Mouse (Mus musculus): ENCODE results near the gene Wdtc1. TPM values are rescaled to one million over a fixed set of nuclear protein-coding genes. Genes with fewer than 3 reads are reported as not detected.
A peak's percentile ranks its signal among the peaks of the same experiment; 100 is the strongest.

Wdtc1 gene
- polyA plus RNA-seq, 1 experiment from 2014 or later = 18.6 TPM

- no peak overlapping the region for H3K4me3 ChIP-seq (replicated peaks)
- peak; percentile 74; the same call in 1 of the 2 replicates for ATAC-seq (ENCODE audit: insufficient read depth, low FRiP score, low read depth)
- no peak overlapping the region for H3K9ac ChIP-seq
- 80% methylated on average over 2 of the region's 2 CpGs for WGBS
- H3K4me2 ChIP-seq = no peak overlapping the region
- H3K4me1 ChIP-seq = peaks cover 39% of the 10 kb centered on the region
- no peaks in the 10 kb centered on the region for H3K36me3 ChIP-seq
- no peaks in the 10 kb centered on the region for H3K9me3 ChIP-seq
- H3K27me3 ChIP-seq (replicated peaks) = no peaks in the 10 kb centered on the region
- no peak overlapping the region; the same call in 1 of the 2 replicates for H3K27ac ChIP-seq
Observed at GRCm38 (mm10) chr4:133390042-133390441, 36.8 kb upstream of the Wdtc1 start.

GRCm38 (mm10) chr4:133388781-133389552 is 35.7 kb upstream of the Wdtc1 start:
- no peak for ATAC-seq (ENCODE audit: insufficient read depth, low FRiP score, low read depth)
- peak overlapping the region; percentile 9; the same call in 1 of the 2 replicates for H3K27ac ChIP-seq

GRCm38 (mm10) chr4:133387053-133387452 is 33.8 kb upstream of the Wdtc1 start:
- no peak overlapping the region for H3K4me3 ChIP-seq (replicated peaks)
- H3K27ac ChIP-seq = no peak overlapping the region
- H3K9ac ChIP-seq = no peak overlapping the region
- no peaks in the 10 kb centered on the region for H3K36me3 ChIP-seq
- H3K4me2 ChIP-seq = no peak overlapping the region
- H3K9me3 ChIP-seq = no peaks in the 10 kb centered on the region
- ATAC-seq (ENCODE audit: insufficient read depth, low FRiP score, low read depth) = no peak
- H3K4me1 ChIP-seq = peaks cover 30% of the 10 kb centered on the region
- no peaks in the 10 kb centered on the region for H3K27me3 ChIP-seq (replicated peaks)

More at GRCm38 (mm10) chr4:133388781-133389552, 35.7 kb upstream of the Wdtc1 start:
- H3K36me3 ChIP-seq = no peaks in the 10 kb centered on the region
- no peaks in the 10 kb centered on the region for H3K9me3 ChIP-seq
- WGBS = 79% methylated on average over 16 of the region's 16 CpGs
- H3K4me3 ChIP-seq (replicated peaks) = no peak overlapping the region
- H3K4me2 ChIP-seq = no peak overlapping the region
- H3K27me3 ChIP-seq (replicated peaks) = no peaks in the 10 kb centered on the region
- peaks cover 30% of the 10 kb centered on the region for H3K4me1 ChIP-seq
- no peak overlapping the region for H3K9ac ChIP-seq

- Histone ChIP-seq H3K9ac (no peak overlapping the region), H3K27ac (no peak overlapping the region), H3K36me3 (no peaks in the 10 kb centered on the region), H3K4me3 (replicated peaks) (no peak overlapping the region), H3K4me2 (no peak overlapping the region), H3K27me3 (replicated peaks) (no peaks in the 10 kb centered on the region), H3K9me3 (no peaks in the 10 kb centered on the region), H3K4me1 (peaks cover 25% of the 10 kb centered on the region)
- no peak for ATAC-seq (ENCODE audit: insufficient read depth, low FRiP score, low read depth)
- WGBS = 79% methylated on average over 7 of the region's 7 CpGs
Observed at GRCm38 (mm10) chr4:133386061-133386797, 32.9 kb upstream of the Wdtc1 start.

- ATAC-seq (ENCODE audit: insufficient read depth, low FRiP score, low read depth) = no peak
- Histone ChIP-seq H3K4me3 (replicated peaks) (no peak overlapping the region), H3K4me2 (no peak overlapping the region), H3K27me3 (replicated peaks) (no peaks in the 10 kb centered on the region), H3K27ac (peak overlapping the region; percentile 32; the same call in 1 of the 2 replicates), H3K4me1 (peaks cover 38% of the 10 kb centered on the region), H3K36me3 (no peaks in the 10 kb centered on the region), H3K9ac (no peak overlapping the region), H3K9me3 (no peaks in the 10 kb centered on the region)
- WGBS = 53% methylated on average over 8 of the region's 8 CpGs
Observed at GRCm38 (mm10) chr4:133381141-133381540, 27.9 kb upstream of the Wdtc1 start.

- Histone ChIP-seq H3K9me3 (no peaks in the 10 kb centered on the region), H3K4me3 (replicated peaks) (no peak overlapping the region), H3K36me3 (no peaks in the 10 kb centered on the region), H3K27me3 (replicated peaks) (no peaks in the 10 kb centered on the region), H3K27ac (peak overlapping the region; percentile 32), H3K4me2 (peak overlapping the region; percentile 13; the same call in 1 of the 2 replicates), H3K9ac (no peak overlapping the region), H3K4me1 (peaks cover 41% of the 10 kb centered on the region)
- 74% methylated on average over 6 of the region's 6 CpGs for WGBS
- no peak for ATAC-seq (ENCODE audit: insufficient read depth, low FRiP score, low read depth)
Observed at GRCm38 (mm10) chr4:133380532-133380931, 27.3 kb upstream of the Wdtc1 start.

- no peaks in the 10 kb centered on the region for H3K9me3 ChIP-seq
- no peak overlapping the region for H3K9ac ChIP-seq
- H3K4me1 ChIP-seq = peaks cover 42% of the 10 kb centered on the region
- no peaks in the 10 kb centered on the region for H3K27me3 ChIP-seq (replicated peaks)
- no peaks in the 10 kb centered on the region for H3K36me3 ChIP-seq
- no peak overlapping the region for H3K4me2 ChIP-seq
- H3K27ac ChIP-seq = peak overlapping the region; percentile 57
- no peak overlapping the region for H3K4me3 ChIP-seq (replicated peaks)
- no peak for ATAC-seq (ENCODE audit: insufficient read depth, low FRiP score, low read depth)
- 51% methylated on average over 3 of the region's 3 CpGs for WGBS
Observed at GRCm38 (mm10) chr4:133379861-133380260, 26.6 kb upstream of the Wdtc1 start.

GRCm38 (mm10) chr4:133379046-133379347 is 25.7 kb upstream of the Wdtc1 start:
- no peak for ATAC-seq (ENCODE audit: insufficient read depth, low FRiP score, low read depth)
- Histone ChIP-seq H3K36me3 (no peaks in the 10 kb centered on the region), H3K4me3 (replicated peaks) (no peak overlapping the region), H3K4me2 (peak overlapping the region; percentile 27), H3K27ac (peak overlapping the region; percentile 85), H3K9me3 (no peaks in the 10 kb centered on the region), H3K4me1 (peaks cover 46% of the 10 kb centered on the region), H3K9ac (no peak overlapping the region), H3K27me3 (replicated peaks) (no peaks in the 10 kb centered on the region)
- WGBS = 28% methylated on average over 5 of the region's 5 CpGs

- no peaks in the 10 kb centered on the region for H3K27me3 ChIP-seq (replicated peaks)
- no peaks in the 10 kb centered on the region for H3K9me3 ChIP-seq
- peak overlapping the region; percentile 27 for H3K4me2 ChIP-seq
- peaks cover 46% of the 10 kb centered on the region for H3K4me1 ChIP-seq
- H3K27ac ChIP-seq = peak overlapping the region; percentile 85
- peak; percentile 83 for ATAC-seq (ENCODE audit: insufficient read depth, low FRiP score, low read depth)
- 0 out of 2 replicates have a peak overlapping the region, but pooled peaks have one; percentile 14 for H3K9ac ChIP-seq
- WGBS = 11% methylated on average over 13 of the region's 13 CpGs
- no peak overlapping the region for H3K4me3 ChIP-seq (replicated peaks)
- no peaks in the 10 kb centered on the region for H3K36me3 ChIP-seq
Observed at GRCm38 (mm10) chr4:133378236-133379045, 25.2 kb upstream of the Wdtc1 start.

GRCm38 (mm10) chr4:133375812-133376577 is 22.7 kb upstream of the Wdtc1 start:
- H3K9ac ChIP-seq = no peak overlapping the region
- no peak for ATAC-seq (ENCODE audit: insufficient read depth, low FRiP score, low read depth)
- H3K36me3 ChIP-seq = no peaks in the 10 kb centered on the region
- no peak overlapping the region for H3K4me2 ChIP-seq
- WGBS = 67% methylated on average over 10 of the region's 10 CpGs
- H3K4me3 ChIP-seq (replicated peaks) = no peak overlapping the region
- H3K4me1 ChIP-seq = peaks cover 63% of the 10 kb centered on the region
- H3K27me3 ChIP-seq (replicated peaks) = no peaks in the 10 kb centered on the region
- no peak overlapping the region for H3K27ac ChIP-seq
- no peaks in the 10 kb centered on the region for H3K9me3 ChIP-seq

GRCm38 (mm10) chr4:133374011-133374410 is 20.7 kb upstream of the Wdtc1 start:
- Histone ChIP-seq H3K27me3 (replicated peaks) (no peaks in the 10 kb centered on the region), H3K9me3 (no peaks in the 10 kb centered on the region), H3K9ac (no peak overlapping the region), H3K4me3 (replicated peaks) (no peak overlapping the region), H3K4me1 (peaks cover 53% of the 10 kb centered on the region), H3K36me3 (no peaks in the 10 kb centered on the region), H3K27ac (no peak overlapping the region), H3K4me2 (no peak overlapping the region)
- 70% methylated on average over 4 of the region's 4 CpGs for WGBS
- no peak for ATAC-seq (ENCODE audit: insufficient read depth, low FRiP score, low read depth)
